Mouse (Mus musculus): ENCODE measurements around the gene Abca13. TPM values are rescaled to one million over a fixed set of nuclear protein-coding genes. Genes with fewer than 3 reads are reported as not detected.

Gene Abca13
- total and polyA plus RNA-seq, 3 experiments: 0.22 TPM; not detected in 2

DNA sequence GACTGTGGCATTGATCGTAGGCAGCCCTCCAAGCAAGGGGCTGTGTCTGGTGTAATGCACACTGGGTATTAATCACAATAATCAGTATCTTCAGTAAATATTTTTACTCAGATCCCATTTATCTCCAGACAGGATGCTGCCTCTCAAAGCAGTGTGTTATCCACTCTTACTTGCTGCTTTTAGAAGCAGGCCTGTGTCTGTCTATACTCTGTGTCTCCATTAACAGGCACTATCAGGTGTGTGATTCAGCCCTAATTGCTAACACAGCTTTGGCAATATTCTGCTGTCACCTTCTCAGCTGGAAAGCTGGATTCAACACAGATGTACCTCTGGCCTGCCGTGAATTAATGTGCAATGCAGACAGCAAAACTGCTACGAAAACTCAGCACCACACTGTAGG lies 455.5 kb downstream of the Abca13 start:
- Histone ChIP-seq H3K4me1 (ENCODE audit: insufficient read depth, low read depth, low read length) (no peaks in the 10 kb centered on the region), H3K27me3 (ENCODE audit: insufficient read depth, low read length) (no peaks in the 10 kb centered on the region), H3K4me3 (ENCODE audit: low read depth, low read length) (no peak overlapping the region), H3K9me3 (replicated peaks) (no peaks in the 10 kb centered on the region), H3K36me3 (replicated peaks) (no peaks in the 10 kb centered on the region)
- DNase-seq (ENCODE audit: low spot score) (no peak), ATAC-seq (ENCODE audit: extremely low read depth, insufficient number of reproducible peaks, low FRiP score, poor library complexity, severe bottlenecking) (no peak)
- TF ChIP-seq POLR2AphosphoS5 (IDR thresholded peaks at IDR 0.05; ENCODE audit: insufficient replicate concordance, low read depth, low read length) (no peak), CTCF (IDR thresholded peaks at IDR 0.05; ENCODE audit: low read depth, low read length) (no peak), GATA2 (IDR thresholded peaks at IDR 0.05; ENCODE audit: borderline replicate concordance, low read depth, low read length) (no peak), TAL1 (conservative IDR thresholded peaks at IDR 0.05; ENCODE audit: low read depth, low read length) (no peak), GATA1 (IDR thresholded peaks at IDR 0.05; ENCODE audit: borderline replicate concordance, low read length) (no peak)

DNA sequence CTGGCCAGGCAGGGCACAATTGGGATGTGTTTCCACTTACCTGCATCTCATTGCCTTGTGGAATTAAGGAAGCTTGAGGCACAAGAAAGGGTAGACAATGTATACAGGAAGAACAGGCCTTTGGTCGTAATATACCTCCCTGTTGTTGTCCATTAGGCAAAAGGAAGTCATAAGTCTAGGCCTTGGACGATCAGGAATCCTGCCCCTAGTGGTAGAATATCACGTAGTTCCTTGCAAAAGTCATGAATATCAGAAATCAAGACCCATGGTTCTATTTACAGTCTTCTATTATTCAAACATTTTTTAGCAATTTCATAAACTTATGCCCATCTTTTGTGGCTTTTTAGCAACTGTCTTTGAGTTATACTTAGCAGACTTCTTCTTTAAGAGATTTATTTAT lies 456.2 kb downstream of the Abca13 start:
- TF ChIP-seq CTCF (IDR thresholded peaks at IDR 0.05; ENCODE audit: low read depth, low read length) (no peak), GATA2 (IDR thresholded peaks at IDR 0.05; ENCODE audit: borderline replicate concordance, low read depth, low read length) (no peak), GATA1 (IDR thresholded peaks at IDR 0.05; ENCODE audit: borderline replicate concordance, low read length) (no peak), TAL1 (conservative IDR thresholded peaks at IDR 0.05; ENCODE audit: low read depth, low read length) (no peak), POLR2AphosphoS5 (IDR thresholded peaks at IDR 0.05; ENCODE audit: insufficient replicate concordance, low read depth, low read length) (no peak)
- no peaks in the 10 kb centered on the region for H3K36me3 ChIP-seq (replicated peaks)
- no peak overlapping the region for H3K4me3 ChIP-seq (ENCODE audit: low read depth, low read length)
- no peaks in the 10 kb centered on the region for H3K27me3 ChIP-seq (ENCODE audit: insufficient read depth, low read length)
- H3K4me1 ChIP-seq (ENCODE audit: insufficient read depth, low read depth, low read length): no peaks in the 10 kb centered on the region
- no peaks in the 10 kb centered on the region for H3K9me3 ChIP-seq (replicated peaks)
- ATAC-seq (ENCODE audit: extremely low read depth, insufficient number of reproducible peaks, low FRiP score, poor library complexity, severe bottlenecking) (no peak), DNase-seq (ENCODE audit: low spot score) (no peak)

DNA sequence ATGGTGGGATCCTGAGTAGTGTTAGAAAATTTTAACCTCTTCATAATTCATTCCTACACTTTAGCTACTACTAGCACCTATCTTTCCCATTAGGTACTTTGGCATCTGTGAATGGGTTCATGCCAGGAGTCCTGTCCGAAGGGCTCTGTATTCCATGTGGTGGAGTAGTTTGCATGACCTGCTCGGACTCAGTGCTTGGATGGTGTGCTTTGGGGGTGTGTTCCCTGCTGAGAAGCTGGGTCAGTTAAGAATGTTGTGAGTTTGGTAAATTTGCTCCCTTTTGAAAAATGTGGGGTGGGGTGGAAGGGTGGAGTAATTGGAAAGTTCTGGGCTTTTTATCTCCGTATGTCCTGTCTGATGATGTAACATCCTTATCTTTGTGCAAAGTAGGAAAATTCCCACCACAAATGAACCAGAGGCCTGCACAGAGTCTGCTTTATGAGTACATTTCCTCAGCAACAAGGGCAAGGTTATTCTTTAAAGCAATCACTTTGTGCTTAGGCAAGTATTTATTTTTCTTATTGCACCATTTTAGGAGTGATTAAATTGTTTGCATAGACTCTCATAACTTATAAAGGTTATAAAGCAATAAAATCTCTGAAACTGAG lies 475.0 kb downstream of the Abca13 start:
- ATAC-seq (ENCODE audit: extremely low read depth, insufficient number of reproducible peaks, low FRiP score, poor library complexity, severe bottlenecking) (no peak), DNase-seq (ENCODE audit: low spot score) (no peak)
- Histone ChIP-seq H3K9me3 (replicated peaks) (no peaks in the 10 kb centered on the region), H3K4me1 (ENCODE audit: insufficient read depth, low read depth, low read length) (no peaks in the 10 kb centered on the region), H3K4me3 (ENCODE audit: low read depth, low read length) (no peak overlapping the region), H3K27me3 (ENCODE audit: insufficient read depth, low read length) (no peaks in the 10 kb centered on the region), H3K36me3 (replicated peaks) (no peaks in the 10 kb centered on the region)
- TF ChIP-seq CTCF (IDR thresholded peaks at IDR 0.05; ENCODE audit: low read depth, low read length) (no peak), TAL1 (conservative IDR thresholded peaks at IDR 0.05; ENCODE audit: low read depth, low read length) (no peak), GATA2 (IDR thresholded peaks at IDR 0.05; ENCODE audit: borderline replicate concordance, low read depth, low read length) (no peak), POLR2AphosphoS5 (IDR thresholded peaks at IDR 0.05; ENCODE audit: insufficient replicate concordance, low read depth, low read length) (no peak), GATA1 (IDR thresholded peaks at IDR 0.05; ENCODE audit: borderline replicate concordance, low read length) (no peak)

DNA sequence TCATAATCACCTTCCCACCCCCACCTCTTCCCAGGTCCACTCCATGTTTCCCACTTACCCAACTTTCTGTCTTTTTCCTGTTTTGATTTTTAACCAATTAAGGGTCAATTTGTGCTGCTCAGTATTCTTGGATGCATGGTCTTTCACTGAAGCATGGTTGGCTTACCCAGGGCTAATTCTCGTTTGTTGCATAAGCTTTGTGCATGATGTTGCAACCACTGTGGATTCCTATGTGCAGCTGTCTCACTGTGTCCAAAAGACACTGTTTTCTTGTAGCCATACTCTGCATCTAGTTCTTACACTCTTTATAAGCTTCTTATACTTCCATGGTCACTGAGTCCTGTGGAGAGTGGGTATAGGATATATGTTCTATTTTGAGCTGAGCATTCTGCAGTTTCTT lies 477.7 kb downstream of the Abca13 start:
- Histone ChIP-seq H3K4me1 (ENCODE audit: insufficient read depth, low read depth, low read length) (no peaks in the 10 kb centered on the region), H3K4me3 (ENCODE audit: low read depth, low read length) (no peak overlapping the region), H3K27me3 (ENCODE audit: insufficient read depth, low read length) (no peaks in the 10 kb centered on the region), H3K9me3 (replicated peaks) (no peaks in the 10 kb centered on the region), H3K36me3 (replicated peaks) (no peaks in the 10 kb centered on the region)
- DNase-seq (ENCODE audit: low spot score) (no peak), ATAC-seq (ENCODE audit: extremely low read depth, insufficient number of reproducible peaks, low FRiP score, poor library complexity, severe bottlenecking) (no peak)
- TF ChIP-seq CTCF (IDR thresholded peaks at IDR 0.05; ENCODE audit: low read depth, low read length): no peak
- no peak for TF ChIP-seq GATA1 (IDR thresholded peaks at IDR 0.05; ENCODE audit: borderline replicate concordance, low read length)
- no peak for TF ChIP-seq TAL1 (conservative IDR thresholded peaks at IDR 0.05; ENCODE audit: low read depth, low read length)
- no peak for TF ChIP-seq GATA2 (IDR thresholded peaks at IDR 0.05; ENCODE audit: borderline replicate concordance, low read depth, low read length)
- no peak for TF ChIP-seq POLR2AphosphoS5 (IDR thresholded peaks at IDR 0.05; ENCODE audit: insufficient replicate concordance, low read depth, low read length)

DNA sequence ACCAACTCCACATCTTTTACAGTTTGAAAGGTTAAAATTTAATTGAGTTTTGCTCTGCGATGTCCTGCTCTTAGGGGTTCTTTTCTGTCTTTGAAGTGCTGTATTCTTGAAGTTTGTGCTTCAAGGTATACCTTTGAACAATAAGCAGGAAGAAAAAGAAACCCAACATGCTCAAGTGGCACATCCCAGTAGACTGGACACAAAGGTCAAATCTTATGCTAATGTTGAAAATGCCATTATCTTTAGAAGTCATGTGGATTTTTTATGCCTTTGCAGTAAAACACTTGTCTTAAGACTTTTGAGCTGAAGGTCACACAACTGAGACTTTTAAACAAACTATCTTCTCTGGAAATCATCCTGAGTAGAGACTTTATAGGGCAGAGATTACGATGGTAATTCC lies 493.2 kb downstream of the Abca13 start:
- no peak for ATAC-seq (ENCODE audit: extremely low read depth, insufficient number of reproducible peaks, low FRiP score, poor library complexity, severe bottlenecking)
- DNase-seq (ENCODE audit: low spot score): no peak
- no peak overlapping the region for H3K4me3 ChIP-seq (ENCODE audit: low read depth, low read length)

DNA sequence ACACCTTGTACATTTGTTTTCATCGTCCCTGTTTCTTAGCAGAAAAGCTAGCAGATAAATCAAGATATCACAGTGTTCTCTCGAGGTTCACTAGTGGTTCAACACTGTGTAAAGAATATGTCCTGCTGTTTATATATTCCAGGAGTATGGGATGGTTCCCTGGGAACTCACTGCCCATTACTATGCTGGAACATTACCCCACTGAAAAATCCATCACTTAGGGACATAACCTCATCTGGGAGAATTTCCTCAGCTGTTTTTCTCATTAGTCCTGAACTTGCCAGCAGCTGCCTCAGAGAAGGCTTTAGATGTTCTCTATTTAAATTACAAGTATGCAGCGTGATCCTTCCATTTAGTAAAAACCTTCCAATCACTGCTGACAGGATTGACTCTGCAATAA lies 513.4 kb downstream of the Abca13 start:
- H3K9me3 ChIP-seq (replicated peaks): no peaks in the 10 kb centered on the region
- no peaks in the 10 kb centered on the region for H3K4me1 ChIP-seq (ENCODE audit: insufficient read depth, low read depth, low read length)
- H3K36me3 ChIP-seq (replicated peaks): no peaks in the 10 kb centered on the region
- no peak overlapping the region for H3K4me3 ChIP-seq (ENCODE audit: low read depth, low read length)
- no peak for ATAC-seq (ENCODE audit: extremely low read depth, insufficient number of reproducible peaks, low FRiP score, poor library complexity, severe bottlenecking)
- H3K27me3 ChIP-seq (ENCODE audit: insufficient read depth, low read length): no peaks in the 10 kb centered on the region
- no peak for DNase-seq (ENCODE audit: low spot score)
- TF ChIP-seq GATA1 (IDR thresholded peaks at IDR 0.05; ENCODE audit: borderline replicate concordance, low read length): no peak
- no peak for TF ChIP-seq POLR2AphosphoS5 (IDR thresholded peaks at IDR 0.05; ENCODE audit: insufficient replicate concordance, low read depth, low read length)
- TF ChIP-seq CTCF (IDR thresholded peaks at IDR 0.05; ENCODE audit: low read depth, low read length): no peak
- TF ChIP-seq GATA2 (IDR thresholded peaks at IDR 0.05; ENCODE audit: borderline replicate concordance, low read depth, low read length): no peak
- no peak for TF ChIP-seq TAL1 (conservative IDR thresholded peaks at IDR 0.05; ENCODE audit: low read depth, low read length)

More for the DNA sequence above, 493.2 kb downstream of the Abca13 start:
- Histone ChIP-seq H3K27me3 (ENCODE audit: insufficient read depth, low read length) (no peaks in the 10 kb centered on the region), H3K9me3 (replicated peaks) (no peaks in the 10 kb centered on the region), H3K4me1 (ENCODE audit: insufficient read depth, low read depth, low read length) (no peaks in the 10 kb centered on the region), H3K36me3 (replicated peaks) (no peaks in the 10 kb centered on the region)
- no peak for TF ChIP-seq POLR2AphosphoS5 (IDR thresholded peaks at IDR 0.05; ENCODE audit: insufficient replicate concordance, low read depth, low read length)
- TF ChIP-seq CTCF (IDR thresholded peaks at IDR 0.05; ENCODE audit: low read depth, low read length): no peak
- TF ChIP-seq GATA2 (IDR thresholded peaks at IDR 0.05; ENCODE audit: borderline replicate concordance, low read depth, low read length): no peak
- no peak for TF ChIP-seq GATA1 (IDR thresholded peaks at IDR 0.05; ENCODE audit: borderline replicate concordance, low read length)
- TF ChIP-seq TAL1 (conservative IDR thresholded peaks at IDR 0.05; ENCODE audit: low read depth, low read length): no peak

All from G1E (cell line).